Comparison of ENCODE assay signal across 8 mouse cellular contexts in genomic region chr13:25020540-25020892, GRCm38 (mm10). TPM values are rescaled to one million over a fixed set of nuclear protein-coding genes. Genes with fewer than 3 reads are reported as not detected.
DNase-seq lines count a peak whose midpoint lies in the region; ATAC-seq and TF ChIP-seq lines count a peak whose summit lies in the region.

No protein-coding gene starts in this region.

- H3K9me3 ChIP-seq in lung, embryonic 14.5 days (ENCODE audit: low read depth, low read length), result no peaks in the 10 kb centered on the region
- H3K9me3 ChIP-seq in intestine, embryonic 14.5 days (ENCODE audit: control insufficient read depth, low read length), result no peaks in the 10 kb centered on the region
- H3K9me3 ChIP-seq in midbrain, embryonic 14.5 days (ENCODE audit: control insufficient read depth, low read length), result no peaks in the 10 kb centered on the region

- peaks cover 7% of the 10 kb centered on the region; the same call in 1 of the 2 replicates for H3K36me3 ChIP-seq in lung, embryonic 14.5 days (ENCODE audit: insufficient read depth)
- peaks cover 7% of the 10 kb centered on the region; the same call in 1 of the 2 replicates for H3K36me3 ChIP-seq in intestine, embryonic 14.5 days (ENCODE audit: control insufficient read depth, insufficient read depth, low read length)
- H3K36me3 ChIP-seq in midbrain, embryonic 14.5 days (ENCODE audit: control insufficient read depth, insufficient read depth, low read length), result peaks cover 13% of the 10 kb centered on the region; the same call in 1 of the 2 replicates

- no peaks in the 10 kb centered on the region for H3K27me3 ChIP-seq in lung, embryonic 14.5 days (ENCODE audit: insufficient read depth, low read length)
- H3K27me3 ChIP-seq in intestine, embryonic 14.5 days (replicated peaks; ENCODE audit: control insufficient read depth, insufficient read depth, low read length), result no peaks in the 10 kb centered on the region
- no peaks in the 10 kb centered on the region for H3K27me3 ChIP-seq in midbrain, embryonic 14.5 days (ENCODE audit: control insufficient read depth, insufficient read depth, low read length)

- ATAC-seq in lung, embryonic 14.5 days (ENCODE audit: insufficient read depth), result peak; percentile 48
- peak; percentile 49 for ATAC-seq in intestine, embryonic 14.5 days (replicated peaks; ENCODE audit: low FRiP score, low TSS enrichment, low read depth)
- ATAC-seq in midbrain, embryonic 14.5 days (ENCODE audit: low FRiP score, low TSS enrichment), result peak; percentile 25
- no peak for ATAC-seq in activated CD4-positive, CD25-positive, alpha-beta regulatory T cell, adult 4 months

- H3K4me1 ChIP-seq in lung, embryonic 14.5 days (ENCODE audit: insufficient read depth), result peaks cover 7% of the 10 kb centered on the region; the same call in 1 of the 2 replicates
- peaks cover 4% of the 10 kb centered on the region for H3K4me1 ChIP-seq in embryonic fibroblast, embryonic 13.5 days (ENCODE audit: control insufficient read depth, insufficient read depth, low read length)
- peaks cover 11% of the 10 kb centered on the region for H3K4me1 ChIP-seq in intestine, embryonic 14.5 days (replicated peaks; ENCODE audit: control insufficient read depth, insufficient read depth, low read length)
- peaks cover 13% of the 10 kb centered on the region for H3K4me1 ChIP-seq in midbrain, embryonic 14.5 days (ENCODE audit: control insufficient read depth, insufficient read depth, low read length)

- H3K4me2 ChIP-seq in lung, embryonic 14.5 days, result peak overlapping the region; percentile 87
- peak overlapping the region; percentile 65 for H3K4me2 ChIP-seq in intestine, embryonic 14.5 days (ENCODE audit: low read length)
- H3K4me2 ChIP-seq in midbrain, embryonic 14.5 days (ENCODE audit: low read length), result peak overlapping the region; percentile 70

- peak overlapping the region; percentile 70 for H3K27ac ChIP-seq in lung, embryonic 14.5 days (ENCODE audit: low read depth)
- no peak overlapping the region for H3K27ac ChIP-seq in embryonic fibroblast, embryonic 13.5 days (ENCODE audit: insufficient read depth, low read length)
- H3K27ac ChIP-seq in intestine, embryonic 14.5 days (ENCODE audit: low read depth), result peak overlapping the region; percentile 58
- H3K27ac ChIP-seq in midbrain, embryonic 14.5 days (replicated peaks; ENCODE audit: low read depth, low read length), result peak overlapping the region; percentile 77

- DNase-seq in lung, embryonic 14.5 days, result no peak
- DNase-seq in lung, adult 18-20 months, result no peak
- DNase-seq in intestine, embryonic 14.5 days (ENCODE audit: low spot score), result no peak
- no peak for DNase-seq in midbrain, embryonic 14.5 days
- DNase-seq in gastrocnemius, postnatal 36 days, result no peak
- no peak for DNase-seq in frontal cortex, postnatal 36 days (ENCODE audit: low spot score in 2 of 2)

- peak overlapping the region; percentile 90 for H3K4me3 ChIP-seq in lung, embryonic 14.5 days (ENCODE audit: low read depth, low read length)
- H3K4me3 ChIP-seq in embryonic fibroblast, embryonic 13.5 days (ENCODE audit: insufficient read depth, low read length), result peak overlapping the region; percentile 23
- H3K4me3 ChIP-seq in intestine, embryonic 14.5 days (ENCODE audit: low read depth, low read length), result peak overlapping the region; percentile 58
- peak overlapping the region; percentile 99 for H3K4me3 ChIP-seq in midbrain, embryonic 14.5 days (replicated peaks; ENCODE audit: low read depth, low read length)

- 34% methylated on average over 4 of the region's 4 CpGs for WGBS in lung, embryonic 14.5 days
- 38% methylated on average over 4 of the region's 4 CpGs for WGBS in intestine, embryonic 14.5 days
- 49% methylated on average over 4 of the region's 4 CpGs for WGBS in midbrain, embryonic 14.5 days

- H3K9ac ChIP-seq in lung, embryonic 14.5 days, result peak overlapping the region; percentile 84
- peak overlapping the region; percentile 55 for H3K9ac ChIP-seq in intestine, embryonic 14.5 days (ENCODE audit: low read length)
- H3K9ac ChIP-seq in midbrain, embryonic 14.5 days (replicated peaks; ENCODE audit: low read length), result peak overlapping the region; percentile 84

- intact Hi-C loops in gastrocnemius, postnatal 36 days (cut with DNase I), result loop anchor here (5.0 kb wide), 1 partner anchor 97 kb away; no protein-coding TSS in a partner anchor

- no peak for TF ChIP-seq POLR2A in embryonic fibroblast, embryonic 13.5 days (IDR thresholded peaks at IDR 0.05; ENCODE audit: low read depth, low read length)

- no peak for TF ChIP-seq CTCF in lung, embryonic 14.5 days (IDR thresholded peaks at IDR 0.05; ENCODE audit: low read depth)
- no peak for TF ChIP-seq CTCF in embryonic fibroblast, embryonic 13.5 days (IDR thresholded peaks at IDR 0.05; ENCODE audit: borderline replicate concordance, insufficient read depth, low read length)

RNA-seq across cellular contexts. Expression of gene Mrs2, which starts 0.3 kb away (rescaled TPM):
- 25.9 and 26.5 TPM in 2 replicates for polyA plus RNA-seq in lung, embryonic 14.5 days (2014; fragmentation: Nextera tagmentation; extraction: Ambion mirVana)
- polyA plus RNA-seq in embryonic fibroblast, embryonic 13.5 days (2011; ENCODE audit: insufficient read length, low read depth, missing spikeins), result 27.0 and 31.3 TPM in 2 replicates
- polyA plus RNA-seq in intestine, embryonic 14.5 days (2014; fragmentation: Nextera tagmentation; extraction: Ambion mirVana), result 19.1 and 23.3 TPM in 2 replicates
- 19.3 and 25.2 TPM in 2 replicates for polyA plus RNA-seq in midbrain, embryonic 14.5 days (2014; fragmentation: Nextera tagmentation; extraction: Ambion mirVana)
- total RNA-seq in gastrocnemius, postnatal 36 days (2021), result 10 to 100 TPM; 35.9 to 37.7 TPM
- polyA plus RNA-seq in activated CD4-positive, CD25-positive, alpha-beta regulatory T cell, adult 4 months (2017; shearing (Covaris generic)), result 1 to 10 TPM; 5.6 to 5.7 TPM

RNA-seq across cellular contexts. Expression of gene Dcdc2a, which starts 35.3 kb away (rescaled TPM):
- 0.12 and 0.22 TPM in 2 replicates for polyA plus RNA-seq in lung, embryonic 14.5 days (2014; fragmentation: Nextera tagmentation; extraction: Ambion mirVana)
- not detected in 2 replicates for polyA plus RNA-seq in embryonic fibroblast, embryonic 13.5 days (2011; ENCODE audit: insufficient read length, low read depth, missing spikeins)
- polyA plus RNA-seq in intestine, embryonic 14.5 days (2014; fragmentation: Nextera tagmentation; extraction: Ambion mirVana), result 0.09 and 0.70 TPM in 2 replicates
- polyA plus RNA-seq in midbrain, embryonic 14.5 days (2014; fragmentation: Nextera tagmentation; extraction: Ambion mirVana), result 4.3 and 5.1 TPM in 2 replicates
- under 1 TPM; 0.41 to 0.67 TPM for total RNA-seq in gastrocnemius, postnatal 36 days (2021)
- not detected for polyA plus RNA-seq in activated CD4-positive, CD25-positive, alpha-beta regulatory T cell, adult 4 months (2017; shearing (Covaris generic))

Comparison
In these comparisons a context has a peak if more than half of its experiments do, and no peak if none do; other contexts are left out.
1. H3K4me3 ChIP-seq: peak in every context shown above with its lines; median percentile 99 in midbrain, embryonic 14.5 days; 90 in lung, embryonic 14.5 days; 58 in intestine, embryonic 14.5 days; 23 in embryonic fibroblast, embryonic 13.5 days.